Mouse (Mus musculus): ENCODE data around the gene Fads2.

GRCm38 (mm10) chr19:10056686-10057085 lies 44.9 kb downstream of the Fads2 start:
- no peak for TF ChIP-seq CTCF (conservative IDR thresholded peaks at IDR 0.05; ENCODE audit: low read length)
- TF ChIP-seq NANOG (IDR thresholded peaks at IDR 0.05; ENCODE audit: borderline replicate concordance, low read length) = no peak
- TF ChIP-seq POU5F1 (IDR thresholded peaks at IDR 0.05; ENCODE audit: borderline replicate concordance, low read length) = no peak
